Mouse (Mus musculus): Measurements from ENCODE around the gene Prdm10. TPM values are rescaled to one million over a fixed set of nuclear protein-coding genes. Genes with fewer than 3 reads are reported as not detected.

Prdm10 gene
- polyA plus RNA-seq, 2 experiments = 5.5 to 14.6 TPM

DNA sequence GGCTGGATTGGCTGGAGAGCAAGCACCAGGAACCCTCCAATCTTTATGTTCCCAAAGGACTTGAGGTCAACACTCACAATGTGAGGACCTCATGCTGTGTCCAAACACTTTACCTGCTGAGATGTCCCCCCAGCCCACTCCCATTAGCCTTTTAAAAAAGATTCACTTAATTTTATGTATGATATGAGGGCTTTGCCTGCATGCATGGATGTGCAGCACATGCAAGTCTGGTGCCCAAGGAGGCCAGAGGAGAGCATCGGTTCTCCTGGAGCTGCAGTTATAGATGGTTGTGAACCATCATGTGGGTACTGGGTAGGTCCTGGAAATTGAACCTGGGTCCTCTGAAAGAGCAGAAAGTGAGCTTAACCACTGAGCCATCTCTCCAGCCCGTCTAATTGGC is 40.8 kb upstream of the Prdm10 start:
- H3K36me3 ChIP-seq (ENCODE audit: control insufficient read depth, insufficient read depth, low read length) = no peaks in the 10 kb centered on the region
- no peak overlapping the region for H3K4me3 ChIP-seq (replicated peaks; ENCODE audit: low read length)
- H3K27me3 ChIP-seq (ENCODE audit: control insufficient read depth, insufficient read depth, low read length) = no peaks in the 10 kb centered on the region
- no peak overlapping the region for H3K27ac ChIP-seq (replicated peaks; ENCODE audit: low read depth, low read length)
- H3K9ac ChIP-seq (ENCODE audit: low read depth, low read length, severe bottlenecking) = no peak overlapping the region
- no peaks in the 10 kb centered on the region for H3K4me1 ChIP-seq (ENCODE audit: control insufficient read depth, insufficient read depth, low read length)
- no peaks in the 10 kb centered on the region for H3K9me3 ChIP-seq (ENCODE audit: control insufficient read depth, low read length)
- TF ChIP-seq POLR2A (IDR thresholded peaks at IDR 0.05; ENCODE audit: borderline replicate concordance, extremely low read depth, insufficient read depth, insufficient read length) = no peak
- ATAC-seq (ENCODE audit: low FRiP score, low read depth) = no peak
- DNase-seq (ENCODE audit: low spot score) = no peak
- H3K4me2 ChIP-seq (replicated peaks; ENCODE audit: low read depth, low read length, severe bottlenecking) = no peak overlapping the region
- WGBS = 97% methylated on average over 2 of the region's 2 CpGs

- 82% methylated on average over 8 of the region's 8 CpGs for WGBS
- ATAC-seq (ENCODE audit: low FRiP score, low read depth) = no peak
- no peak for DNase-seq (ENCODE audit: low spot score)
- no peak overlapping the region for H3K4me2 ChIP-seq (replicated peaks; ENCODE audit: low read depth, low read length, severe bottlenecking)
- no peaks in the 10 kb centered on the region for H3K27me3 ChIP-seq (ENCODE audit: control insufficient read depth, insufficient read depth, low read length)
- no peaks in the 10 kb centered on the region for H3K4me1 ChIP-seq (ENCODE audit: control insufficient read depth, insufficient read depth, low read length)
- no peaks in the 10 kb centered on the region for H3K36me3 ChIP-seq (ENCODE audit: control insufficient read depth, insufficient read depth, low read length)
- no peak overlapping the region for H3K27ac ChIP-seq (replicated peaks; ENCODE audit: low read depth, low read length)
- TF ChIP-seq POLR2A (IDR thresholded peaks at IDR 0.05; ENCODE audit: borderline replicate concordance, extremely low read depth, insufficient read depth, insufficient read length) = no peak
- H3K9me3 ChIP-seq (ENCODE audit: control insufficient read depth, low read length) = no peaks in the 10 kb centered on the region
- no peak overlapping the region for H3K4me3 ChIP-seq (replicated peaks; ENCODE audit: low read length)
- H3K9ac ChIP-seq (ENCODE audit: low read depth, low read length, severe bottlenecking) = no peak overlapping the region
Measured at GRCm38 (mm10) chr9:31240522-31241207, 39.7 kb upstream of the Prdm10 start.

- no peaks in the 10 kb centered on the region for H3K27me3 ChIP-seq (ENCODE audit: control insufficient read depth, insufficient read depth, low read length)
- H3K36me3 ChIP-seq (ENCODE audit: control insufficient read depth, insufficient read depth, low read length) = no peaks in the 10 kb centered on the region
- no peaks in the 10 kb centered on the region for H3K9me3 ChIP-seq (ENCODE audit: control insufficient read depth, low read length)
- no peaks in the 10 kb centered on the region for H3K4me1 ChIP-seq (ENCODE audit: control insufficient read depth, insufficient read depth, low read length)
- no peak overlapping the region for H3K4me3 ChIP-seq (replicated peaks; ENCODE audit: low read length)
- 79% methylated on average over 7 of the region's 7 CpGs for WGBS
- no peak for TF ChIP-seq POLR2A (IDR thresholded peaks at IDR 0.05; ENCODE audit: borderline replicate concordance, extremely low read depth, insufficient read depth, insufficient read length)
- no peak overlapping the region for H3K4me2 ChIP-seq (replicated peaks; ENCODE audit: low read depth, low read length, severe bottlenecking)
- H3K9ac ChIP-seq (ENCODE audit: low read depth, low read length, severe bottlenecking) = no peak overlapping the region
- no peak for DNase-seq (ENCODE audit: low spot score)
- H3K27ac ChIP-seq (replicated peaks; ENCODE audit: low read depth, low read length) = no peak overlapping the region
- ATAC-seq (ENCODE audit: low FRiP score, low read depth) = no peak
Measured at GRCm38 (mm10) chr9:31241208-31241699, 39.1 kb upstream of the Prdm10 start.

DNA sequence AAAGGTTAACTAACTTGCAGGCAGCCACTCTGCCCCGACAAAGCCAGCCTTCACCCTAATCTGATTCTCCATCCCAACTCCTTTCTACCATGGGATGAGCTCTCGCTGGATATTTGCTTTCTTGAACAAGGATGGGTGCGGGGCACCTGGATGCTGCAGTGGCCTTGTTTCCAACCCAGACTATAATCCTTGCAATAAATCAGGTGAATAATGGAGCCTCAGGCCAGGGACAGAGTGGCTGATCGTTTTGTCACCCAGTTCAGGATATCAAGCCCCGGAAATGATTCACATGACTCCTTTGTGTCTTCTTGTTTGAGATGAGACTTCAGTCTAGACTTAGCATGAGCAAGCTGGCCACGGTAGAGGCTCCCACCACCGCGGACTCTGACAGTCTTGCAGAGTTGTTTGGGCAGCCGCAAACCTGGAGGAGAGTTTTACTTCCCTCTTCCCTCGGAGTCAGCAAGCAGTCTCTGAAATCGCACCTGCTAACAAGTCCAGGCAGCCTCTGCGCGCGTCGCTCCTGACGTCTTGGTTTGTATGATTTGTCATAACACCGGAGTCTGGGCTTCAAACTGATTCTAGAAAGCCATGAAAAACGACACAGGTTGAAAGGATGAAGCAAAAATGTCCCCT is 36.9 kb upstream of the Prdm10 start:
- H3K9ac ChIP-seq (ENCODE audit: low read depth, low read length, severe bottlenecking) = no peak overlapping the region

GRCm38 (mm10) chr9:31243939-31244333 is 36.4 kb upstream of the Prdm10 start:
- Histone ChIP-seq H3K27ac (replicated peaks; ENCODE audit: low read depth, low read length) (no peak overlapping the region), H3K4me1 (ENCODE audit: control insufficient read depth, insufficient read depth, low read length) (no peaks in the 10 kb centered on the region), H3K9ac (ENCODE audit: low read depth, low read length, severe bottlenecking) (no peak overlapping the region), H3K36me3 (ENCODE audit: control insufficient read depth, insufficient read depth, low read length) (no peaks in the 10 kb centered on the region), H3K27me3 (ENCODE audit: control insufficient read depth, insufficient read depth, low read length) (no peaks in the 10 kb centered on the region), H3K4me2 (replicated peaks; ENCODE audit: low read depth, low read length, severe bottlenecking) (no peak overlapping the region), H3K9me3 (ENCODE audit: control insufficient read depth, low read length) (no peaks in the 10 kb centered on the region), H3K4me3 (replicated peaks; ENCODE audit: low read length) (no peak overlapping the region)
- 73% methylated on average over 5 of the region's 5 CpGs for WGBS
- DNase-seq (ENCODE audit: low spot score) = no peak
- TF ChIP-seq POLR2A (IDR thresholded peaks at IDR 0.05; ENCODE audit: borderline replicate concordance, extremely low read depth, insufficient read depth, insufficient read length) = no peak
- ATAC-seq (ENCODE audit: low FRiP score, low read depth) = no peak

More for the DNA sequence above, 36.9 kb upstream of the Prdm10 start:
- no peaks in the 10 kb centered on the region for H3K4me1 ChIP-seq (ENCODE audit: control insufficient read depth, insufficient read depth, low read length)
- H3K27me3 ChIP-seq (ENCODE audit: control insufficient read depth, insufficient read depth, low read length) = no peaks in the 10 kb centered on the region
- WGBS = 68% methylated on average over 18 of the region's 18 CpGs
- ATAC-seq (ENCODE audit: low FRiP score, low read depth) (no peak), DNase-seq (ENCODE audit: low spot score) (no peak)
- no peak for TF ChIP-seq POLR2A (IDR thresholded peaks at IDR 0.05; ENCODE audit: borderline replicate concordance, extremely low read depth, insufficient read depth, insufficient read length)
- H3K4me2 ChIP-seq (replicated peaks; ENCODE audit: low read depth, low read length, severe bottlenecking) = no peak overlapping the region
- no peaks in the 10 kb centered on the region for H3K36me3 ChIP-seq (ENCODE audit: control insufficient read depth, insufficient read depth, low read length)
- no peak overlapping the region for H3K4me3 ChIP-seq (replicated peaks; ENCODE audit: low read length)
- no peak overlapping the region for H3K27ac ChIP-seq (replicated peaks; ENCODE audit: low read depth, low read length)
- no peaks in the 10 kb centered on the region for H3K9me3 ChIP-seq (ENCODE audit: control insufficient read depth, low read length)
